Comparison of ENCODE assay signal across 7 mouse cellular contexts in the genomic region with DNA sequence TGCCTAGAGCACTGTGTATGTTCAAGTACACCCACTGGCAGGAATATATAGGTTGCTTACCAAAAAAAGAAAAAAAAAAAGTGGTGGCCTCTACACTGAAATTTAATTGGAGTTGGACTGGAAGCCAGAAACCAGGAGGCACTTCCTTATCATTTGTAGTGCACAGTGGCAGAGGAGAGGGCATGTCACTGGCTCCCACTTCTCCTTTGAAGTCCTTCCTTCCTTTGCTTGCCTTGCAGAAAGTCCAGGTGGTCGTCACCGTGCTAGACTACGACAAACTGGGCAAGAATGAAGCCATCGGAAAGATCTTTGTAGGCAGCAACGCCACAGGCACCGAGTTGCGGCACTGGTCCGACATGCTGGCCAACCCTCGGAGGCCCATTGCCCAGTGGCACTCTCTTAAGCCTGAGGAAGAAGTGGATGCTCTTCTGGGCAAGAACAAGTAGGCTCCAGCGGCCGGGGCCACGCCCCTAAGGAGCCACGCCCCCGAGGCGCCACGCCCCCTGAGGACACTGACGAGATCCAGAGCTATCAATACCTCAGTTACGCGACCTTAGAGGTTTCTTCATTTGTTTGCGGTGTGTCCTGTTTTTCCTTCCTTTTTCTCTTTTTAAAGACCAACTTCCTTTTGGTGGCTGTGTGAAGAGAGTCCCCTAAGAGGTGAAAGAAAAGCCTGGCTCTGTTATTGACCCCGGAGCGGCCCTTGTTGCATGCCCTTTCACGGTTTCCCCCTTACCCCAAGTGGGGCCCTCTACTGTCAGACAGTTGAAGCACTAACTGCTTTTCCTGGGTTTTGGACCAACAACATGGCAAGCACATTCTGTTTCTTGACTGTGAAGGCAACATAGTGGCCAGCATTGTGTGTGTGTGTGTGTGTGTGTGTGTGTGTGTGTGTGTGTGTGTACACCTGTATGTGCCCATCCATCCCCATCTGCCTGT.
DNase-seq lines count a peak whose midpoint lies in the region.

No protein-coding gene starts in this region.

- peak; percentile 78 for DNase-seq in CD4-positive, CD25-positive, alpha-beta regulatory T cell, adult 2 months (ENCODE audit: low read depth, low spot score)
- DNase-seq in MEL-GATA-1-ER (ENCODE audit: extremely low read depth, low read depth) = peak; percentile 58
- DNase-seq in gastrocnemius, adult 8-10 months (ENCODE audit: low spot score in 2 of 2) = peak; percentile 69 to 70
- peak; percentile 35 to 66 for DNase-seq in kidney, postnatal 36 days
- DNase-seq in mesoderm, embryonic 11.5 days (ENCODE audit: low read depth, low spot score) = peak; percentile 30
- DNase-seq in testis, postnatal 14 days (ENCODE audit: low spot score) = peak; percentile 43
- DNase-seq in frontal cortex, postnatal 14 days (ENCODE audit: low spot score in 2 of 2) = no peak

Comparison
In these comparisons a context has a peak if more than half of its experiments do, and no peak if none do; other contexts are left out.
1. DNase-seq: peak in CD4-positive, CD25-positive, alpha-beta regulatory T cell, adult 2 months (single experiment), MEL-GATA-1-ER (single experiment), gastrocnemius, adult 8-10 months (2 of 2), kidney, postnatal 36 days (2 of 2), mesoderm, embryonic 11.5 days (single experiment) and testis, postnatal 14 days (single experiment); none in frontal cortex, postnatal 14 days (0 of 2).